Mouse (Mus musculus) intestine, embryonic 16.5 days (tissue): ENCODE results near the gene Khk. TPM values are rescaled to one million over a fixed set of nuclear protein-coding genes. Genes with fewer than 3 reads are reported as not detected.

Experiments
- ATAC-seq: fragments of 200-750 bp; cut with Nextera tagmentation; 2 replicates; pipeline ENCODE4 v1.8.0; 2017; ENCODE audit warnings: moderate TSS enrichment, moderate library complexity
- H3K27ac ChIP-seq: fragments of 300-500 bp; sonication (generic); 2 replicates; pipeline ENCODE4 v1.5.1; 2014; ENCODE audit warnings: mild to moderate bottlenecking, low read length
- H3K27me3 ChIP-seq: fragments of 300-500 bp; sonication (generic); replicated peaks from 2 replicates; pipeline ENCODE4 v1.6.1; 2014; ENCODE audit warnings: low read length, control low read depth, mixed read lengths; ENCODE audit not compliant: control insufficient read depth, insufficient read depth
- H3K36me3 ChIP-seq: fragments of 300-500 bp; sonication (generic); 2 replicates; pipeline ENCODE4 v1.6.1; 2014; ENCODE audit warnings: low read length, control low read depth; ENCODE audit not compliant: control insufficient read depth, insufficient read depth
- H3K4me1 ChIP-seq: fragments of 300-500 bp; sonication (generic); 2 replicates; pipeline ENCODE4 v1.6.1; 2014; ENCODE audit warnings: low read length, control low read depth, mixed read lengths; ENCODE audit not compliant: control insufficient read depth, insufficient read depth
- H3K4me2 ChIP-seq: fragments of 300-500 bp; sonication (generic); 2 replicates; pipeline ENCODE4 v1.6.1; 2014; ENCODE audit warnings: low read depth, low read length, control low read depth
- H3K4me3 ChIP-seq: fragments of 300-500 bp; sonication (generic); 2 replicates; pipeline ENCODE4 v1.5.1; 2014; ENCODE audit warnings: mild to moderate bottlenecking, low read length
- H3K9ac ChIP-seq: fragments of 300-500 bp; sonication (generic); 2 replicates; pipeline ENCODE4 v1.6.1; 2014; ENCODE audit warnings: low read depth, low read length
- H3K9me3 ChIP-seq: fragments of 300-500 bp; sonication (generic); 2 replicates; pipeline ENCODE4 v1.6.1; 2016; ENCODE audit warnings: low read length, control low read depth; ENCODE audit not compliant: control insufficient read depth
- WGBS: fragments of 180-500 bp; shearing (Covaris S2); extraction: QIAGEN DNeasy Blood & Tissue Kit; methylation state at CpG from one replicate; pipeline ENCODE4 v1.1.7; 2014; 5-methylcytosine and 5-hydroxymethylcytosine counted together
- polyA plus RNA-seq: library from polyadenylated mRNA; unstranded; fragments of >200 nt; fragmentation: Nextera tagmentation; extraction: Ambion mirVana; gene quantifications from 2 replicates; pipeline ENCODE4 v1.2.1, GENCODE M21; 2015

Gene Khk
- polyA plus RNA-seq, 1 experiment from 2014 or later = 26.9 TPM

GRCm38 (mm10) chr5:30926073-30926472 is 4.8 kb downstream of the Khk start:
- Histone ChIP-seq H3K36me3 (no peaks in the 10 kb centered on the region), H3K27me3 (no peaks in the 10 kb centered on the region), H3K4me1 (peaks cover 16% of the 10 kb centered on the region), H3K4me2 (no peak overlapping the region), H3K4me3 (no peak overlapping the region), H3K27ac (no peak overlapping the region), H3K9me3 (no peaks in the 10 kb centered on the region), H3K9ac (no peak overlapping the region)
- WGBS = 84% methylated on average over 2 of the region's 2 CpGs
- ATAC-seq = no peak

- peak; percentile 56; the same call in 1 of the 2 replicates for ATAC-seq
- H3K27ac ChIP-seq = no peak overlapping the region
- no peaks in the 10 kb centered on the region for H3K9me3 ChIP-seq
- no peak overlapping the region for H3K4me3 ChIP-seq
- peaks cover 3% of the 10 kb centered on the region; the same call in 1 of the 2 replicates for H3K4me1 ChIP-seq
- no peaks in the 10 kb centered on the region for H3K36me3 ChIP-seq
- WGBS = 45% methylated on average over 7 of the region's 7 CpGs
- no peak overlapping the region for H3K4me2 ChIP-seq
- H3K9ac ChIP-seq = no peak overlapping the region
- no peaks in the 10 kb centered on the region for H3K27me3 ChIP-seq
Observed at GRCm38 (mm10) chr5:30927945-30928529, 6.8 kb downstream of the Khk start.

- WGBS = 43% methylated on average over 4 of the region's 4 CpGs
- ATAC-seq = peak; percentile 36; the same call in 1 of the 2 replicates
- Histone ChIP-seq H3K4me1 (peaks cover 3% of the 10 kb centered on the region; the same call in 1 of the 2 replicates), H3K36me3 (no peaks in the 10 kb centered on the region), H3K4me3 (no peak overlapping the region), H3K4me2 (no peak overlapping the region), H3K27ac (no peak overlapping the region), H3K27me3 (no peaks in the 10 kb centered on the region), H3K9ac (no peak overlapping the region), H3K9me3 (no peaks in the 10 kb centered on the region)
Observed at GRCm38 (mm10) chr5:30930121-30930520, 8.9 kb downstream of the Khk start.

GRCm38 (mm10) chr5:30930846-30931245 is 9.6 kb downstream of the Khk start:
- H3K4me3 ChIP-seq = no peak overlapping the region
- H3K9ac ChIP-seq = no peak overlapping the region
- no peaks in the 10 kb centered on the region for H3K9me3 ChIP-seq
- no peak overlapping the region for H3K4me2 ChIP-seq
- WGBS = 81% methylated on average over 6 of the region's 6 CpGs
- no peaks in the 10 kb centered on the region for H3K27me3 ChIP-seq
- H3K27ac ChIP-seq = no peak overlapping the region
- ATAC-seq = no peak
- H3K4me1 ChIP-seq = no peaks in the 10 kb centered on the region
- H3K36me3 ChIP-seq = no peaks in the 10 kb centered on the region

- Histone ChIP-seq H3K9me3 (no peaks in the 10 kb centered on the region), H3K27me3 (no peaks in the 10 kb centered on the region), H3K27ac (no peak overlapping the region), H3K4me1 (no peaks in the 10 kb centered on the region), H3K4me2 (no peak overlapping the region), H3K4me3 (no peak overlapping the region), H3K9ac (no peak overlapping the region), H3K36me3 (no peaks in the 10 kb centered on the region)
- 90% methylated on average over 4 of the region's 4 CpGs for WGBS
- no peak for ATAC-seq
Observed at GRCm38 (mm10) chr5:30931378-30931777, 10.1 kb downstream of the Khk start.

GRCm38 (mm10) chr5:30933705-30934104 is 12.5 kb downstream of the Khk start:
- no peak overlapping the region for H3K9ac ChIP-seq
- no peak overlapping the region for H3K27ac ChIP-seq
- H3K4me3 ChIP-seq = no peak overlapping the region
- no peak overlapping the region for H3K4me2 ChIP-seq
- ATAC-seq = no peak
- H3K27me3 ChIP-seq = no peaks in the 10 kb centered on the region
- no peaks in the 10 kb centered on the region for H3K4me1 ChIP-seq
- H3K9me3 ChIP-seq = no peaks in the 10 kb centered on the region
- 71% methylated on average over 5 of the region's 5 CpGs for WGBS
- H3K36me3 ChIP-seq = no peaks in the 10 kb centered on the region

- WGBS = 89% methylated on average over 5 of the region's 5 CpGs
- no peak for ATAC-seq
- H3K9ac ChIP-seq = no peak overlapping the region
Observed at GRCm38 (mm10) chr5:30934725-30935461, 13.7 kb downstream of the Khk start.

GRCm38 (mm10) chr5:30943004-30943403 is 21.8 kb downstream of the Khk start:
- H3K27me3 ChIP-seq = no peaks in the 10 kb centered on the region

More at GRCm38 (mm10) chr5:30934725-30935461, 13.7 kb downstream of the Khk start:
- Histone ChIP-seq H3K27ac (no peak overlapping the region), H3K4me3 (no peak overlapping the region), H3K27me3 (no peaks in the 10 kb centered on the region), H3K4me2 (no peak overlapping the region), H3K9me3 (no peaks in the 10 kb centered on the region), H3K36me3 (no peaks in the 10 kb centered on the region), H3K4me1 (no peaks in the 10 kb centered on the region)

GRCm38 (mm10) chr5:30944344-30944743 is 23.1 kb downstream of the Khk start:
- H3K9me3 ChIP-seq = no peaks in the 10 kb centered on the region
- H3K4me3 ChIP-seq = peak overlapping the region; percentile 55
- no peaks in the 10 kb centered on the region for H3K27me3 ChIP-seq
- WGBS = 89% methylated on average over 6 of the region's 6 CpGs
- H3K27ac ChIP-seq = no peak overlapping the region
- H3K4me1 ChIP-seq = peaks cover 16% of the 10 kb centered on the region
- no peaks in the 10 kb centered on the region for H3K36me3 ChIP-seq
- peak overlapping the region; percentile 90 for H3K4me2 ChIP-seq
- H3K9ac ChIP-seq = peak overlapping the region; percentile 76; the same call in 1 of the 2 replicates
- ATAC-seq = no peak

More at GRCm38 (mm10) chr5:30943004-30943403, 21.8 kb downstream of the Khk start:
- no peak for ATAC-seq
- Histone ChIP-seq H3K4me1 (peaks cover 10% of the 10 kb centered on the region), H3K9me3 (no peaks in the 10 kb centered on the region), H3K27ac (no peak overlapping the region), H3K4me2 (no peak overlapping the region), H3K9ac (no peak overlapping the region), H3K36me3 (no peaks in the 10 kb centered on the region), H3K4me3 (no peak overlapping the region)
- 92% methylated on average over 2 of the region's 2 CpGs for WGBS
